Mouse (Mus musculus): ENCODE results near the gene D11Wsu47e. TPM values are rescaled to one million over a fixed set of nuclear protein-coding genes. Genes with fewer than 3 reads are reported as not detected.
"Not testable (repeated sequence)": the region's sequence is repeated elsewhere in the genome, so short reads cannot be mapped to it uniquely, and the experiment has no call there.

The D11Wsu47e gene
- 10 to 100 TPM; 13.4 to 18.7 TPM for total RNA-seq (2021)
- long read RNA-seq, experiment 1, transcript D11Wsu47e-202 (5 exons, 2,062 nt) = major isoform, 6 of 8 reads
- long read RNA-seq, experiment 1, partial matches to known transcripts = 1 of 8 reads
- long read RNA-seq, experiment 1, other reads (novel, unspliced or antisense) = 1 of 8 reads
- long read RNA-seq, experiment 2, transcript D11Wsu47e-202 (5 exons, 2,062 nt) = major isoform, 6 of 8 reads
- long read RNA-seq, experiment 2, partial matches to known transcripts = 1 of 8 reads
- long read RNA-seq, experiment 2, other reads (novel, unspliced or antisense) = 0 of 8 reads

GRCm38 (mm10) chr11:113683957-113684706 lies at the start of gene D11Wsu47e, which contains the start of gene Fam104a:
Gene D11Wsu47e, plus strand, starts transcription at chr11:113684412.
Gene Fam104a, minus strand, starts transcription at chr11:113684155.
- DNase-seq = peak; percentile 97

- no peak for DNase-seq
These were observed 49.5 kb upstream of the D11Wsu47e start for GRCm38 (mm10) chr11:113634699-113635121.

DNA sequence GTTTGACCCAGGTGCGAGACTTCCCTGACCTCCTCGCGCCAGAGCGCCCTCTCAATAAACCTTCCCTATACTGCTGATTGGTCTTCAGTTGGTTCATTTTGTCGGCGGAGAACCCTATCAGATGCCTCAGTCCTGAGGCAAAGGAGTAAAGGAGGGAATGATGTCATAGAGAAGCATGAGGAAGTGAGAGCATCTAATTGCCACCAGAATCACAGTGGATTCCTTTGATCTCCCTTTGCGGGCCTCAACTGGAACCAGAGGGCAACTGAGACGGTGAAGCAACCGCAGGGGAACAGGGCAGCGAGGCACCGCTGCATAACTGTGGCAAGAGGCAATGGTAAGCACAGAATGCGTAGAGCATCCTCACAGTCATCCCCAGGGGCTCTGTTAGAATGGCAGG lies 45.5 kb upstream of the D11Wsu47e start:
- DNase-seq = no peak

GRCm38 (mm10) chr11:113645181-113645580 lies 39.0 kb upstream of the D11Wsu47e start:
- no peak for DNase-seq

DNA sequence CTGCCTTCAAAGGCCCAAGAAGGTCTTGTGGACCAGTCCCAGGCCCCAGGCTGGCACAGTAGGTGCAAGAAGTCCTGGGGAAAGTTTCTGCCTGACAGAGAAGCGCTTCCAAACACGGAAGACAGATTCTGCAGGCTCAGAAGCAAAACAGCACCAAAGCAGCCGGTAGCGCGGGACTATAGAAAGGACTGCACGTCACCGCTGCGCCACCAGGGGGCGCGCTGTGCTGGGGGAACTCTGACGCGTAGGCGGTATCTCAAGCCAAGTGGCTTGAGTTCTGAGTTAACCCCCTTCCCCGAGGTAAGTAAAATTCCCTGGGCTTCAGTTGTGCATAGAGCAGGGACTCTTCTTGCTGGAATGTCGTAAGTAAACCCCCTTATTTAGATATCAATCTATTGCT lies 36.1 kb upstream of the D11Wsu47e start:
- DNase-seq = peak; percentile 86 to 92

DNA sequence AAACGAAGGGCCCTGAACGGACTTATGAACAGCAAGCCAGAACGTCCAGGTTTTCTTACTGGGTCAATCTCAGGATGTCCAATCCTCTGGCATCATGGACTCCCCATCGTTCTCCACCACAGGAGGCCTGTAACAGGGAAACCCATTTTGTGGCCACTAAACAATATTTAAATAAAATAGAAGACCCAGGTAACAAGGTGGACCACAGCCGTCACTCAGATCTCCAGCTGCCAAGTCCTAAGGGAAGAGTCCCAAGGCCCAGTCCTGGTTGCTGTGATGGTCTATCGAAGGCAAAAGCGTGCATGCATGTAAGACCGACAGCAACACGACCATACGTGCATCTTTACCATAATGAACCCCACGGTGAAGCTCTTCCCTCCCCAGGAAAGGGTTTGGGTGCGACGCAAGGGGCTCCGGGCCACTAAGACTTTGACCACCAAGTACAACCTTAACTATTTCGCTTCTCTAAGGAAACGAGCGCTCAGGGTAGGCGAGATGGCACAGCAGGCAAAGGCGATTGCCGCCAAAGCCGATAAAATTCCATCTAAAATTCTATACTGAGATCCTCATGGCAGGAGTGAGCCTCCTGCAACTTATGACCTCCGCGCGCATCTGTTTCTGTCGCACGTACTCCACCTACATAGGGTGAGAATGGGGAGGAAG lies 35.4 kb upstream of the D11Wsu47e start, which contains the start of gene Cog1:
Gene Cog1, plus strand, starts transcription at position 480 of the 663 bp plus-strand sequence.
- peak in 1 of 2 experiments; percentile 15 for DNase-seq

DNA sequence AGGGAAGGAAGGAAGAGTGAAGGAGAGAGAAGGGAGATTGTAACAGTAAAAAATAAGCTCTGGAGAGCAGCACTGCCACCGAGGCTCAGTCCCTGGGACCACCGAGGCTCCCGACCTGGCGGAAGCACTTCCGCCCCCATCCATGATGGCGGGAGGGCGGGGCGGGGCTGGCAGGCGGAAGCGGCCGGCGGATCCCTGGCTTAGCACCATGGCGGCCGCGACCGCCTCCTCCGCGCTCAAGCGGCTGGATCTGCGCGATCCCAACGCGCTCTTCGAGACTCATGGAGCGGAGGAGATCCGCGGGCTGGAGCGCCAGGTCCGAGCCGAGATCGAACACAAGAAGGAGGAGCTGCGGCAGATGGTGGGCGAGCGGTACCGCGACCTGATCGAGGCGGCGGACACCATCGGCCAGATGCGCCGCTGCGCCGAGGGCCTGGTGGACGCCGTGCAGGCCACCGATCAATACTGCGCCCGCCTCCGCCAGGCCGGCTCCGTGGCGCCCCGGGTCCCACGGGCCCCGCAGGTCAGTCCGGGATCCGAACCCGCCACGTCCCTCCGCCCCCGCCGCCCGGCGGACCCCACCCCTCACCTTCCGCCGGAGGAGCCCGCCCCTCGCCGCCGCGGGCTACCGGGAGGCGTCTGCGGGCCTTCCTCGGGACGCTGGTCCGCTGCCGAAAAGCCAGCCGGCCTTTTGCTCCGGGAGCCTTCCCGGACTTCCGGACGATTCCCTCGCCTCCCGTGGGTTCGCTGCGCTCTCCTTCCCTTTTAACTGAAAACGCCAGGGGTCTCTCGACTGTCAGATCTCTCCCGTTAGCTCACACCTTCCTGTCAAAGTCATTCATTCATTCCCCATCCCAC lies 34.6 kb upstream of the D11Wsu47e start, which contains the start of gene Slc39a11:
Gene Slc39a11, minus strand, starts transcription at position 727 of the 858 bp plus-strand sequence.
- DNase-seq = peak; percentile 75 to 83

DNA sequence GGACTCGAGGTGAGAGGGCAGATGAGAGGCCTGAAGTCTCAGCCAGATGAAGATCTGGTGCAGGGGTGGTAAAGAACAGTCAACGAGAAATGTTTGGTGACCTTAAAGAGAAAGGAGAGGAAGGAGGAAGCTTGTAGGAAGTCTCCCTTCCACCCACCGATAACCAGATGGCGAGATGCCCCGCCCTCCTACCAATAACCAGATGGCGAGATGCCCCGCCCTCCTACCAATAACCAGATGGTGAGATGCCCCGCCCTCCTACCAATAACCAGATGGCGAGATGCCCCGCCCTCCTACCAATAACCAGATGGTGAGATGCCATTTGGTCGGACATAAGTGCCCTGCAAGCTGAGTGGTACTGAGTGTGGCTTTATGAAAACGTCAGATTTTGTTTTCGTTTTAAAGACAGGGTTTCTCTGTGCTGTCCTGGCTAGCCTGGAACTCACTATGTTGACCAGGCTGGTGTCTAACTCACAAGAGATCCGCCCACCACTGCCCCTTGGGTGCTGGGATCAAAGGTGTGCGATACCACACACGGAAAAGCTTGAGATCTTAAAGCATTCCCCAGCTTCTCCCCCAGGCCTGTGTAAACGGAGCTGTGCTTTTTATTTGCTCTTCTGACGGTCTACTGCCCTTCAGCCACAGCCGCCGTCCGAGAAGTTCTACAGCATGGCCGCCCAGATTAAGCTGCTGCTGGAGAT lies 32.9 kb upstream of the D11Wsu47e start:
- DNase-seq = no peak

- DNase-seq = no peak
These were observed 32.3 kb upstream of the D11Wsu47e start for GRCm38 (mm10) chr11:113651907-113652273.

DNA sequence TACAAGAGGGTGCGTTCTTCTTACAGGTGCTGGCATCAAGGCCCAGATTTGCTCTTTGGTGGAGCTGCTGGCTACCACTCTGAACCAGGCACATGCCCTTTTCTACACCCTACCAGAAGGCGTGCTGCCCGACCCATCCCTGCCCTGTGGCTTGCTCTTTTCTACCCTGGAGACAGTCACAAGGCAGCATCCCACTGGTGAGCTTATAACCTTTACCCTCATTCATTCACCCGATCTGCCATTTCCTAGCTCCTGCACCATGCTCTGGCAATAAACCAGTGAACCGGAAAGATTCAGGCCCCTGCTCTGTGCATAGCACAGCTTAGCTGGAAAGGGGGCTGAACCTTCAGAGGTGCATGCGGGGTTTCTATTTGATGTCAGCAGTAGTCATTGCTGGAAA lies 31.7 kb upstream of the D11Wsu47e start:
- no peak for DNase-seq

- no peak for DNase-seq
These were observed 30.1 kb upstream of the D11Wsu47e start for GRCm38 (mm10) chr11:113654105-113654504.

- no peak for DNase-seq
These were observed 29.5 kb upstream of the D11Wsu47e start for GRCm38 (mm10) chr11:113654561-113655270.

GRCm38 (mm10) chr11:113656511-113656932 lies 27.7 kb upstream of the D11Wsu47e start:
- peak; percentile 68 to 75 for DNase-seq

- no peak for DNase-seq
These were observed 27.0 kb upstream of the D11Wsu47e start for GRCm38 (mm10) chr11:113657221-113657620.

DNA sequence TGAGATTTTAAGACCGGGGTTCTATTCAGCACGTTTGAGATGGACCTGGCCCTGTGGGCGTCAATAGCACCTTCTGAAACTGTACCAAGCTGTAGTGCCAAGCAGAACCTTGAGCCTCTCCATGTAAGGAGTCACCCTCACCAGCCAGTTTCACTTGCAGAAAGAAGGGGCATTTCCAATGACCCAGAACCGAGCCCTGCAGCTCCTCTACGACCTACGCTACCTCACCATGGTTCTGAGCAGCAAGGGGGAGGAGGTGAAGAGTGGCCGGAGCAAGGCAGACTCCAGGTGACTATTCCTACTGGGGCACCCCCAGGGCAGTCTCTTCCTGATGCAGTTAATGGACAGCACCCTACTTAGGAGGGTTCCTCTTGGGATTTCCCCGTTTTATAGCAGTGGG lies 25.9 kb upstream of the D11Wsu47e start:
- no peak for DNase-seq

- no peak for DNase-seq
These were observed 25.4 kb upstream of the D11Wsu47e start for GRCm38 (mm10) chr11:113658763-113659162.

- DNase-seq = not testable (repeated sequence)
These were observed 24.0 kb upstream of the D11Wsu47e start for GRCm38 (mm10) chr11:113660213-113660612.

GRCm38 (mm10) chr11:113660940-113661339 lies 23.3 kb upstream of the D11Wsu47e start:
- no peak for DNase-seq

- no peak for DNase-seq
These were observed 22.3 kb upstream of the D11Wsu47e start for GRCm38 (mm10) chr11:113661835-113662351.

GRCm38 (mm10) chr11:113664279-113664678 lies 19.9 kb upstream of the D11Wsu47e start:
- DNase-seq = peak; percentile 35

All from adrenal gland, postnatal 36 days (tissue).